Mouse (Mus musculus) kidney, adult 2 months (tissue): ENCODE data around the gene Neurl4. TPM values are rescaled to one million over a fixed set of nuclear protein-coding genes. Genes with fewer than 3 reads are reported as not detected.
A peak's percentile ranks its signal among the peaks of the same experiment; 100 is the strongest.
"Not testable (repeated sequence)": the region's sequence is repeated elsewhere in the genome, so short reads cannot be mapped to it uniquely, and the experiment has no call there.

Source experiments
- DNase-seq: peaks from one replicate; pipeline ENCODE4 v3.0.0; 2021
- H3K27ac ChIP-seq: fragments of 200-500 bp; 2 replicates; pipeline ENCODE4 v1.5.1; 2012; ENCODE audit warnings: low read depth, low read length, control low read depth, inconsistent platforms; ENCODE audit not compliant: insufficient read depth
- H3K27me3 ChIP-seq: fragments of 200-500 bp; replicated peaks from 2 replicates; pipeline ENCODE4 v1.6.1; 2012; ENCODE audit warnings: mild to moderate bottlenecking, moderate library complexity, low read length, inconsistent platforms; ENCODE audit not compliant: control insufficient read depth, insufficient read depth
- H3K36me3 ChIP-seq: fragments of 200-500 bp; 2 replicates; pipeline ENCODE4 v1.6.1; 2012; ENCODE audit warnings: mild to moderate bottlenecking, moderate library complexity, low read length, inconsistent platforms; ENCODE audit not compliant: control insufficient read depth, insufficient read depth
- H3K4me1 ChIP-seq: fragments of 200-500 bp; 2 replicates; pipeline ENCODE4 v1.6.1; 2011; ENCODE audit warnings: low read length; ENCODE audit not compliant: control insufficient read depth, insufficient read depth
- H3K4me3 ChIP-seq: fragments of 200-500 bp; 2 replicates; pipeline ENCODE4 v1.5.1; 2011; ENCODE audit warnings: mild to moderate bottlenecking, low read depth, low read length, control low read depth; ENCODE audit not compliant: insufficient read depth
- CTCF ChIP-seq: fragments of 200-500 bp; conservative IDR thresholded peaks from 2 replicates; pipeline ENCODE4 v1.5.1; 2011; ENCODE audit warnings: low read depth, mild to moderate bottlenecking, control low read depth, low read length, moderate library complexity, mixed read lengths; ENCODE audit not compliant: insufficient read depth, insufficient read length
- POLR2A ChIP-seq: fragments of 200-500 bp; IDR thresholded peaks from one replicate; pipeline ENCODE4 v1.6.1; 2011; ENCODE audit warnings: low read depth, low read length, control low read depth
- WGBS: fragments of 180-500 bp; shearing (Covaris S2); methylation state at CpG from one replicate; pipeline ENCODE4 v1.1.7; 2018; 5-methylcytosine and 5-hydroxymethylcytosine counted together
- polyA plus RNA-seq: library from polyadenylated mRNA; depleted of rRNA; stranded (reverse); fragments of >200 nt; gene quantifications from 2 replicates; pipeline ENCODE4 v1.2.3, GENCODE M21; 2012; rRNA removed

The Neurl4 gene
- 72.0 and 80.1 TPM in 2 replicates for polyA plus RNA-seq

DNA sequence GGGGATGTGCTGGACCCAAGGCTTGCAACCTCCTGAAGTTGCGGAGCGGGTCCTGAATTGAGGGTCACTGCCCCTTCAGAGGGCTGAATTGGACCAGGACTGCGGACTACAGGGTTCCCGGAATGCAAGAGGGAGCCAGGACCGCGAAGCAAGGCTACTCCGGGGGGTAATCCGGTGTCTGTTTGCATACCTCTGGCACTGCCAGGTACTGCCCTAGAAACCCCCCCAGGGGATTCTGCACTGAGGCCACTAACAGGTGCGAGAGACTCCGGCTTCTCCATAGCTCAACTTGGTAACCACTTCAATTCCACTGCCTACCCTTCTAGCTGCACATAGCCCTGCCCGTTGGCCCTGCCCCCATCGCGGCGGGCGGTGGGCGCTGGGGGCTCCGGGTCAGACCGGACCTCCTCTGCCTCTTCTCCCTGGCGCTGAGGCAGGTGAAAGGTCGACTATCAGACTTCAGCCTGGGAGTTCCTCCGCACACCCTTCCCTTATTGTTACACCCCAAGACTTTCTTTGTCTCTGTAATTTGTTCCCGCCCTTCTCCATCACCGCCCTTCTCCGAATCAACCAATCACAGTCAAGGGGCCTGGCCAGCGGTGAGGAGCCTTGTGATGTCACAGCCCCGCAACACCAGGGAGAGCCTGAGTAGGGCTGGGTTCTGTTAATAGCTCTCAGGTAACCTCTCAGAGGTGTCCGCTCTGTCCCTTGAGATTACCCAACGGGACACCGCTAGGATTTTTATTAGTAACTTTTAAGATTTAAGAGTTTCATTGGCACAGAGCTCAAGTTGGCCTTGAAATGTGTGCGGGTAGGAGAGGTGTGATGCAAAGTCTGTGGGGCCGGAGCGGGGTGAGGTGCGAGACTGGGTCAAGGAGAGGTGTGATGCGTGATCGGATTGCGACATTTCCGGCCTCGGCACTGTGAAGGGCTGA, at the start of gene Neurl4, which contains the start of gene 2810408A11Rik:
Gene Neurl4, plus strand, starts transcription at position 602 of the 935 bp plus-strand sequence.
Gene 2810408A11Rik, minus strand, starts transcription at position 517 of the 935 bp plus-strand sequence.
- H3K36me3 ChIP-seq: no peaks in the 10 kb centered on the region
- H3K4me1 ChIP-seq: peaks cover 3% of the 10 kb centered on the region; the same call in 1 of the 2 replicates
- no peaks in the 10 kb centered on the region for H3K27me3 ChIP-seq
- peak; percentile 59 for TF ChIP-seq POLR2A
- TF ChIP-seq CTCF: no peak
- peak within 1 kb of the TSS; percentile 96 for H3K27ac ChIP-seq
- WGBS: under 1% methylated on average over 38 of the region's 38 CpGs
- H3K4me3 ChIP-seq: peak within 1 kb of the TSS; percentile 67
- DNase-seq: peak; percentile 97

DNA sequence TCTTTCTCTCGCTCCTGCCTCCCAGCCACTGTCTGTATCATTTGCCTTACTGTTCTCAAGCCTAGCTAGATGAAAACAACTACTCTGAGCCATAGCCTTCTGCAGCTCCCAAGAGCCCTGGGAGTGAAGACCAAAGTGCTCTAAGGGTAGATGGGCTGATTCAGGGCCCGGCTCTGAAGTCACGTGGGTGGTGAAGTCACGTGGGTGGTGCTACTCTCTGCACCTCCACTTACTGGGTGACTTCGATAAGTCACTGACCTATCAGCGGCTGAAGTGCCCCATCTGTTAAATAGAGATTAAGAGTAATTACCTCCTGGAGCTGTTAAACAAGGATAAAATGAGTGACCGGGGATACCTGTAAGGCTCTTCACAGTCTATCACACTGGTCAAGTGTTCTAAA, 46.9 kb upstream of the Neurl4 start:
- WGBS: 54% methylated on average over 7 of the region's 7 CpGs
- DNase-seq: peak; percentile 49
- Histone ChIP-seq H3K4me3 (no peak overlapping the region), H3K4me1 (no peaks in the 10 kb centered on the region; the same call in 1 of the 2 replicates), H3K27ac (no peak overlapping the region), H3K27me3 (no peaks in the 10 kb centered on the region), H3K36me3 (no peaks in the 10 kb centered on the region)
- no peak for TF ChIP-seq POLR2A

DNA sequence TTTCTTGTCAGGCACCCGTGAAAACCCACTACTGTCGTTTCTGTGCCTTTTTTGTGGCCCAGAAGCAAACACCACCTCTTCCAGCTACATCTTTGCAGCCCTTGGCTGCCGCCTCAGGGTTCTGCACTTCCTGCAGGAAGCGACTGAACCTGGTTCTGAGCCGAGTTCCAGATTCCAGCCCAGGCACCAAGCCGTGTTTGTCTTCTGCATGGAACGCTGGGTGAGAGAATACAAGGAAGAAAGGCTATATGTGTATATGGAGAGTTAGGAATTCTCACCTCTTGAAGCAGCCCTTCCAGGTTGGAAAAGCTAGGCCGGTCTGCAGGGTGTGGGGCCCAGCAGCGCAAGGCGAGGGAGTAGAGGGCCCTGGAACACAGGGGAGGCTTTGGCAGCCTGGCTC, 46.2 kb upstream of the Neurl4 start:
- WGBS: 72% methylated on average over 10 of the region's 10 CpGs

DNA sequence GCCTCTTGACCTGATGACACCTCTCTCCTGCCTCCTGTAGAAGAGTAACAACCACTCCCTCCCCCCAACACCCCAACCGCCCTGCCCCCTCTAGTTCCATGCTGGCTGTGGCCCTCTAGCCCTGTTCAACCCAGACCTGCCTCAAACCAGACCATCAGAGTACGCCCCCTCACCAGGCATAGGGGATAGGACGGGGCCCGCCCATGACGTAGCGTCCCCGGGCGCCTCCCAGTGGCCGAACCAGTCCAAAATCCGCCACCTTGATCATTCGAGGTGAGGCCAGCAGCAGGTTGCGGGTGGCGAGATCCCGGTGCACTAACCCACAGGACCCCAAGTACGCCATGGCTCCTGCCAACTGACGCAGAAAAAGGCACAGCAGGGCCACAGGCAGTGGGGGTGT, 45.5 kb upstream of the Neurl4 start:
- Histone ChIP-seq H3K27ac (no peak overlapping the region), H3K4me1 (no peaks in the 10 kb centered on the region; the same call in 1 of the 2 replicates), H3K36me3 (no peaks in the 10 kb centered on the region), H3K27me3 (no peaks in the 10 kb centered on the region), H3K4me3 (no peak overlapping the region)
- 39% methylated on average over 16 of the region's 16 CpGs for WGBS
- peak; percentile 37 for DNase-seq
- TF ChIP-seq CTCF (peak; percentile 42), POLR2A (no peak)

More for the DNA sequence above, 46.2 kb upstream of the Neurl4 start:
- Histone ChIP-seq H3K4me1 (no peaks in the 10 kb centered on the region; the same call in 1 of the 2 replicates), H3K27ac (no peak overlapping the region), H3K4me3 (no peak overlapping the region), H3K27me3 (no peaks in the 10 kb centered on the region), H3K36me3 (no peaks in the 10 kb centered on the region)
- no peak for DNase-seq
- TF ChIP-seq POLR2A (no peak), CTCF (no peak)

DNA sequence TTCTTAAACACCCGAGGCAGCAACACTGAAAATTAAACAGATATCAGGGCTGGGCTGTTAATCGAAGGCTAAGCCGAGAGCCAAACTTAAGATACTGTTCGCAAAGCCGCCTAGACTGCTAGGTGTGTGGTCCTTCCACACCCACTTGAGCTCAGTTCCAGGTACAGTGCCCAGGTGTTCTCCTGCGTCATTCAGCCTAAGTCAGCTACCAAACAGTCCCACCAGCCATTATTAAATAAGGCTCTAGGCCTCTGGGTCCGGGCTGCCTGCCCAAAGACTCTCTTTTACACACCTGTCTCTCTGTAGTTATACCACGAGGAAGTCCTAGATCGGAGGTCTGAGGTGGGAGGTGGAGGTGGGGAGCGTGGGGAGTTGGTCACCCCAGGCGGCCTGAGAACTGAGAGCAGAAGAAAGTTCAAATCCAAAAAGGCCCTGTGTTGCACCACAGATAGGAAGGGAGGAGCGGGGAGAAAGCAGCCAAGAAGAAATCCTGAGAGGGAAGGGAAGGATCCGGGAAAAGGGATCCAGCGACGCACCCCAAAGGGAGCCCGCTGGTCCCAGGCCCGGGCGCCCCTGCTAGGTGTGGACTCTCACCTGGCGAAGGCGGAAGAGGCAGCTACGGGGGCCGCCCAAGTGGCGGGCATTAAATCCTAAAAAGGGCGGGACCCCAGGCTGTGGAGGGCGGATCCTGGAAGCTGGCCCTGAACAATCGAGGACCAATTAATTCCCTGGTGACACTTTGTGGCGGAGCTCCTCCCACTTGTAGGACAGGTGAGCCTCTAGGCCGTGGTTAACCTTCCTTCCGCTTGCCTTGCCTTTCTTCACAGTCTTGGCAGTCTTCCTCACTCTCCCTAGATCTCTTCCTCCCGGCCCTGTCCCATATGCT, 42.5 kb upstream of the Neurl4 start, which contains the start of gene Tnk1:
Gene Tnk1, minus strand, starts transcription at position 618 of the 886 bp plus-strand sequence.
- Histone ChIP-seq H3K27me3 (no peaks in the 10 kb centered on the region), H3K4me1 (no peaks in the 10 kb centered on the region; the same call in 1 of the 2 replicates), H3K4me3 (peak within 1 kb of the TSS; percentile 46), H3K36me3 (no peaks in the 10 kb centered on the region), H3K27ac (peak within 1 kb of the TSS; percentile 75)
- 27% methylated on average over 30 of the region's 30 CpGs for WGBS
- peak; percentile 80 for DNase-seq
- no peak for TF ChIP-seq CTCF
- TF ChIP-seq POLR2A: no peak

DNA sequence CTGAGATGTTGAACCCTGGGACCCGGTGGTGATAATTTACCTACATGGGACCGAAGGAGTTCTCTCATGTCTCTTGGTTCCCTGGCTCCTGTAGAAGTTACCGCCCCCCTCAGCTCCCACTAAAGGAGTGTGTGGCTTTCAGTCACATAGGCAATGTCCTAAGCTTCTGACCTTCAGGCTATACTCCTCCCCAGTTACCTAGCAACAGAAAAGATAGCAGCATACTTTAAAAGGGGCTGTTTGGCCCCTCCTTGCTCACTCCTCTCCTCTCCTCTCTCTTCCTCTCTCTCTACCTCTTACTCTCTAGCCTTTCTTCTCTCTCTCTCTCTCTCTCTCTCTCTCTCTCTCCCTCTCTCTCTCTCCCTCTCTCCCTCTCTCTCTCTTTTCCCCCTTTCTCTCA, 37.1 kb upstream of the Neurl4 start:
- not testable (repeated sequence) for H3K27me3 ChIP-seq, H3K36me3 ChIP-seq, H3K4me1 ChIP-seq, DNase-seq, H3K27ac ChIP-seq, H3K4me3 ChIP-seq
- WGBS: 66% methylated on average over 3 of the region's 3 CpGs
